Mouse (Mus musculus) heart, adult 11 months (tissue): ENCODE measurements around the gene Dtnbp1.

Source experiments
- DNase-seq: peaks from one replicate; pipeline ENCODE4 v3.0.0; 2022

Gene Dtnbp1

GRCm38 (mm10) chr13:45001228-45001910 is 578 bp downstream of the Dtnbp1 start:
- DNase-seq, result peak; percentile 99

GRCm38 (mm10) chr13:45000836-45001227 is 1.1 kb downstream of the Dtnbp1 start:
- peak; percentile 92 for DNase-seq

GRCm38 (mm10) chr13:44999211-44999610 is 2.7 kb downstream of the Dtnbp1 start:
- peak; percentile 93 for DNase-seq

- peak; percentile 84 for DNase-seq
Observed at GRCm38 (mm10) chr13:44996339-44996738, 5.6 kb downstream of the Dtnbp1 start.

GRCm38 (mm10) chr13:44992550-44993205 is 9.3 kb downstream of the Dtnbp1 start:
- DNase-seq, result peak; percentile 83

- peak; percentile 40 for DNase-seq
Observed at GRCm38 (mm10) chr13:44991936-44992335, 10.0 kb downstream of the Dtnbp1 start.

- peak; percentile 92 for DNase-seq
Observed at GRCm38 (mm10) chr13:44990073-44990682, 11.8 kb downstream of the Dtnbp1 start.

- DNase-seq, result no peak
Observed at GRCm38 (mm10) chr13:44986352-44986751, 15.6 kb downstream of the Dtnbp1 start.

- no peak for DNase-seq
Observed at GRCm38 (mm10) chr13:44985321-44985720, 16.6 kb downstream of the Dtnbp1 start.

- peak; percentile 15 for DNase-seq
Observed at GRCm38 (mm10) chr13:44983635-44984401, 18.1 kb downstream of the Dtnbp1 start.

- peak; percentile 85 for DNase-seq
Observed at GRCm38 (mm10) chr13:44982799-44983198, 19.1 kb downstream of the Dtnbp1 start.

GRCm38 (mm10) chr13:44979433-44979832 is 22.5 kb downstream of the Dtnbp1 start:
- DNase-seq, result peak; percentile 52

GRCm38 (mm10) chr13:44977483-44978141 is 24.3 kb downstream of the Dtnbp1 start:
- peak; percentile 48 for DNase-seq

- peak; percentile 55 for DNase-seq
Observed at GRCm38 (mm10) chr13:44977059-44977458, 24.9 kb downstream of the Dtnbp1 start.

GRCm38 (mm10) chr13:44960542-44961291 is 41.2 kb downstream of the Dtnbp1 start:
- DNase-seq, result peak; percentile 55

GRCm38 (mm10) chr13:44957049-44957448 is 44.9 kb downstream of the Dtnbp1 start:
- DNase-seq, result no peak

GRCm38 (mm10) chr13:44955781-44956180 is 46.2 kb downstream of the Dtnbp1 start:
- DNase-seq, result peak; percentile 91

- no peak for DNase-seq
Observed at GRCm38 (mm10) chr13:44954232-44954568, 47.7 kb downstream of the Dtnbp1 start.

- DNase-seq, result peak; percentile 64
Observed at GRCm38 (mm10) chr13:44953546-44954231, 48.3 kb downstream of the Dtnbp1 start.

- DNase-seq, result peak; percentile 94
Observed at GRCm38 (mm10) chr13:44952393-44953086, 49.4 kb downstream of the Dtnbp1 start.
